Mouse (Mus musculus) urinary bladder, postnatal 14 days (tissue): ENCODE data around the gene Mgat5b.

Experiments used
- DNase-seq: peaks from one replicate; pipeline ENCODE4 v3.0.0; 2021; ENCODE audit warnings: low spot score

Gene Mgat5b

GRCm38 (mm10) chr11:117031249-117031648 lies 112.6 kb downstream of the Mgat5b start:
- DNase-seq: no peak

- DNase-seq: no peak
Observed at GRCm38 (mm10) chr11:117035661-117036336, 117.1 kb downstream of the Mgat5b start.
